Mouse (Mus musculus): Measurements from ENCODE around the gene Mef2a. TPM values are rescaled to one million over a fixed set of nuclear protein-coding genes. Genes with fewer than 3 reads are reported as not detected.
A peak's percentile ranks its signal among the peaks of the same experiment; 100 is the strongest.

Mef2a gene
- polyA plus RNA-seq (2016; fragmentation: Nextera tagmentation; extraction: Ambion mirVana), result 20.3 and 24.3 TPM in 2 replicates

- under 1% methylated on average over 89 of the region's 89 CpGs for WGBS
- Histone ChIP-seq H3K27ac (replicated peaks) (peak within 1 kb of the TSS; percentile 99), H3K27me3 (ENCODE audit: low read depth, poor library complexity, severe bottlenecking) (peaks cover 11% of the 10 kb centered on the region; the same call in 1 of the 2 replicates), H3K4me3 (peak within 1 kb of the TSS; percentile 92), H3K9me3 (replicated peaks) (no peaks in the 10 kb centered on the region), H3K4me1 (peaks cover 25% of the 10 kb centered on the region), H3K36me3 (no peaks in the 10 kb centered on the region)
- DNase-seq (ENCODE audit: low spot score), result peak; percentile 95
Measured at GRCm38 (mm10) chr7:67372729-67373583, at the start of gene Mef2a. Gene Mef2a (minus strand): TSS chr7:67372858.

- Histone ChIP-seq H3K27me3 (ENCODE audit: low read depth, poor library complexity, severe bottlenecking) (no peaks in the 10 kb centered on the region), H3K9me3 (replicated peaks) (no peaks in the 10 kb centered on the region), H3K36me3 (no peaks in the 10 kb centered on the region), H3K4me3 (no peak overlapping the region), H3K27ac (replicated peaks) (no peak overlapping the region), H3K4me1 (no peaks in the 10 kb centered on the region)
- DNase-seq (ENCODE audit: low spot score), result no peak
- 85% methylated on average over 12 of the region's 12 CpGs for WGBS
Measured at GRCm38 (mm10) chr7:67421476-67422186, 49.0 kb upstream of the Mef2a start.

DNA sequence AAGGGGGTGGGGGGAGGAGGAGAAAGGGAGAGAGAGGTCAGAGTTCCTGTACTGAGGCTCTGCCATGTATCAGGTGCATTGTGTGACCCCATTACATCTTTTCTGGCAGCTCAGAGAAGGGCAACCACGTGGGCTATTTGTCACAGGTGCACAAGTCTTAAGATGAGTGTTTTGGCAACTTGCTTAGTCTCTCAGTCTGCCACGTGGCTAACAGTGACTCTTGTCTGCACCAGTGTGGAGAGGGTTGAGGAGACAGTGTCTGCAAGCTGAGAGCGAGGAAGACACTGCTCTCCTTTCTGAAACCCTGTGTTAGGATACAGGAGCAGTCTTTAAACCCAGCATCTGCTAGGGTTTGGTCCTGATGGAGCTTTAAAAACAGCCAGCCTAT is 48.4 kb upstream of the Mef2a start:
- Histone ChIP-seq H3K9me3 (replicated peaks) (no peaks in the 10 kb centered on the region), H3K27me3 (ENCODE audit: low read depth, poor library complexity, severe bottlenecking) (no peaks in the 10 kb centered on the region), H3K4me1 (no peaks in the 10 kb centered on the region), H3K4me3 (no peak overlapping the region), H3K36me3 (no peaks in the 10 kb centered on the region), H3K27ac (replicated peaks) (no peak overlapping the region)
- 67% methylated on average over 3 of the region's 3 CpGs for WGBS
- no peak for DNase-seq (ENCODE audit: low spot score)

DNA sequence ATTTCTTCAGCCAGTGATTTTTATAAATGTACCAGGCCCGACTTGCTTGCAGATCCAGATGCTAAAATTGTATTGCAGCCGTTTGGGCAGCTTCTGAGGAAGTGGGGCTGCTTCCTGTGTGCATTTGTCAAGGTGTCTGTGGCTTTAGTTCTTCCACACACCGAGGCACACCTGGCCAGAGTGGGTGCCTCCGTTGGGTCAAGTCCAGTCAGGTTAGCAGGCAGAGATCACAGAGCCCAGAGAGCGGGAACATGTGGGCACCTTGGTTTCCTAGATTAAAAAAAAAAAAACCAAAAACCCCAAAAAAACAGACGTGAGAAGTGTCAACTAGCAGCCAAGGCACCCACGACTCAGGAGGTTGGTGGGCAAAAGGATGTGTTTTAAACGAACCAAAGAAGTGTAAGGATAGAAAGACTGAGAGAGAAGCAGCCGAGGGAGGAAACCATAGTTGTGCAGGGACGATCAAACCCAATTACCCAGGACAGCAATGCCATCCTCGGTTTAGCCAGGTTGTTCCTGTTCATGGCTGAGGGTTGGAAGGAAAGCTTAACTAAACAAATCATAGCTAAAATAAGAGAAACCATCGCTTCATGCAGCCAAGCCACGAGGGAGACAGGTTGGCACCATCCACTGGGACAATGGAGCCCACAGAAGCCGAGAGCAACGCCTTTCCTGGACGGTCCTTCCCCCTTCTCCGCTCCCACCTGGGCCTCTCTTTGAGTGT is 47.1 kb upstream of the Mef2a start:
- Histone ChIP-seq H3K4me3 (no peak overlapping the region), H3K4me1 (no peaks in the 10 kb centered on the region), H3K27me3 (ENCODE audit: low read depth, poor library complexity, severe bottlenecking) (no peaks in the 10 kb centered on the region), H3K36me3 (no peaks in the 10 kb centered on the region), H3K9me3 (replicated peaks) (no peaks in the 10 kb centered on the region), H3K27ac (replicated peaks) (no peak overlapping the region)
- 86% methylated on average over 17 of the region's 17 CpGs for WGBS
- DNase-seq (ENCODE audit: low spot score), result no peak

DNA sequence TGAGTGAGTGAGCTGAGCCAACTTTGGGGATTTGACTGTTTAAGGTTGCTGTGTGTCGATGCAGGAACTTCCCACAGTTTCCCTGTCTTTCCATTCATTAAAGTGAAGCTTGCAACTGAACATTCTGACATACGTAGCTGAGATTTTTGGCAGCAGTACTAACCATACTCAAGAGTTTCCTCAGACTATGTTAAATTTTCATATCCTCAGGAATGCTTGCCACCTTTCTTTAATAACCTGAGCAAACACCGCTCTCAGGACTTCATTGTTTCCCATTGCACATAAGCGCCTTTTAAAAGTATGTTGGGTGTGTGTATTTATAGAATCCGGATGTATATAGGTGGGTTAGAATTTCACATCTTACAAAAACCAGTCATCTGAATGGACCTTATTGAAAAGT is 45.5 kb upstream of the Mef2a start:
- Histone ChIP-seq H3K36me3 (no peaks in the 10 kb centered on the region), H3K27me3 (ENCODE audit: low read depth, poor library complexity, severe bottlenecking) (no peaks in the 10 kb centered on the region), H3K4me1 (no peaks in the 10 kb centered on the region), H3K27ac (replicated peaks) (no peak overlapping the region), H3K4me3 (no peak overlapping the region), H3K9me3 (replicated peaks) (no peaks in the 10 kb centered on the region)
- no peak for DNase-seq (ENCODE audit: low spot score)
- WGBS, result 95% methylated on average over 5 of the region's 5 CpGs

GRCm38 (mm10) chr7:67414766-67415165 is 42.1 kb upstream of the Mef2a start:
- no peak for DNase-seq (ENCODE audit: low spot score)
- H3K9me3 ChIP-seq (replicated peaks), result no peaks in the 10 kb centered on the region
- no peak overlapping the region for H3K27ac ChIP-seq (replicated peaks)
- 91% methylated on average over 8 of the region's 8 CpGs for WGBS
- H3K27me3 ChIP-seq (ENCODE audit: low read depth, poor library complexity, severe bottlenecking), result no peaks in the 10 kb centered on the region
- no peaks in the 10 kb centered on the region for H3K4me1 ChIP-seq
- no peak overlapping the region for H3K4me3 ChIP-seq
- no peaks in the 10 kb centered on the region for H3K36me3 ChIP-seq

GRCm38 (mm10) chr7:67412686-67413085 is 40.0 kb upstream of the Mef2a start:
- no peak overlapping the region for H3K4me3 ChIP-seq
- no peak for DNase-seq (ENCODE audit: low spot score)
- H3K36me3 ChIP-seq, result no peaks in the 10 kb centered on the region
- H3K9me3 ChIP-seq (replicated peaks), result no peaks in the 10 kb centered on the region
- no peaks in the 10 kb centered on the region for H3K4me1 ChIP-seq
- H3K27me3 ChIP-seq (ENCODE audit: low read depth, poor library complexity, severe bottlenecking), result no peaks in the 10 kb centered on the region
- 81% methylated on average over 10 of the region's 10 CpGs for WGBS
- no peak overlapping the region for H3K27ac ChIP-seq (replicated peaks)

GRCm38 (mm10) chr7:67407019-67407418 is 34.4 kb upstream of the Mef2a start:
- Histone ChIP-seq H3K4me1 (no peaks in the 10 kb centered on the region), H3K27me3 (ENCODE audit: low read depth, poor library complexity, severe bottlenecking) (no peaks in the 10 kb centered on the region), H3K36me3 (no peaks in the 10 kb centered on the region), H3K9me3 (replicated peaks) (no peaks in the 10 kb centered on the region), H3K4me3 (no peak overlapping the region), H3K27ac (replicated peaks) (no peak overlapping the region)
- no peak for DNase-seq (ENCODE audit: low spot score)
- 87% methylated on average over 2 of the region's 2 CpGs for WGBS

DNA sequence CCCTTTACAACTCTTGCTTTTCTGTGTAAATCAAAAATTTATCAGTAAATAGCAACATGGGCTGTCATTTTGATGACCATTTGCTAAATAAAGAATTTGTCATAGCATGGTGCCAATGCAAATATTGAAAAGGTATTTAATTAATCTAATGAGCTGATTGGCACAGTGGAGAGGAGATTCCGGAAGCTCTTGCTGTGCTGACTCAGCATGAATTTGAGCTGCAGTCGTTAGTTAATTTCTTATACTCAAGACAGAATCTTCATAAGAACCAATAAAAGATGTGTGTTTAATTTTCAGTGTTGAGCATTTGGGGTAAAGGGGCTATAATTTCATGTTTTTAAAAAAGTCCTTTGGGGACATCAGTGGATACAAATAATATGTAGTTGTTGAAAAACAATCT is 31.5 kb upstream of the Mef2a start:
- 83% methylated on average over 2 of the region's 2 CpGs for WGBS
- H3K27ac ChIP-seq (replicated peaks), result no peak overlapping the region
- H3K9me3 ChIP-seq (replicated peaks), result no peaks in the 10 kb centered on the region
- DNase-seq (ENCODE audit: low spot score), result no peak
- no peaks in the 10 kb centered on the region for H3K36me3 ChIP-seq
- no peaks in the 10 kb centered on the region for H3K27me3 ChIP-seq (ENCODE audit: low read depth, poor library complexity, severe bottlenecking)
- no peaks in the 10 kb centered on the region for H3K4me1 ChIP-seq
- no peak overlapping the region for H3K4me3 ChIP-seq

DNA sequence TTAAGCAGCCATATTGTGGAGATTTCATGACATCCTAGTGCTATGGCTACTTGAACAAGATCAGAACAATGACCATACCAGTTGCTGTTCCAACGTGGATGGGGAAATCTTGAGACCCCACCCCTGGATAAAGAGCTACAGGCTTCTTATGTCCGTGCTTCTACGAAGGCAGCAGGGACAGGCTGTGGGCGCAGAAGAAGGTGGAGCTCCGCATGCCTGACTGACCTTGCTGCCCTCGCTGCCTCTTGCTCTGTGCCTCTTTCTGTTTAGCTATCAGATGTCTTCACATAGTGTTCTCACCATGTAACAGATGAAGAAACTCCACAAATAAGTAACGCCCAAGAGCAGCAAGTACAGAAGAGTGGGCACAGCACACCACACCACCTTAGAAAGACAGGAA is 29.7 kb upstream of the Mef2a start:
- Histone ChIP-seq H3K4me3 (no peak overlapping the region), H3K27me3 (ENCODE audit: low read depth, poor library complexity, severe bottlenecking) (no peaks in the 10 kb centered on the region), H3K4me1 (no peaks in the 10 kb centered on the region), H3K9me3 (replicated peaks) (no peaks in the 10 kb centered on the region), H3K36me3 (no peaks in the 10 kb centered on the region), H3K27ac (replicated peaks) (no peak overlapping the region)
- DNase-seq (ENCODE audit: low spot score), result no peak
- 68% methylated on average over 7 of the region's 7 CpGs for WGBS

GRCm38 (mm10) chr7:67401379-67401778 is 28.7 kb upstream of the Mef2a start:
- Histone ChIP-seq H3K4me3 (no peak overlapping the region), H3K27me3 (ENCODE audit: low read depth, poor library complexity, severe bottlenecking) (no peaks in the 10 kb centered on the region), H3K9me3 (replicated peaks) (no peaks in the 10 kb centered on the region), H3K4me1 (no peaks in the 10 kb centered on the region), H3K36me3 (no peaks in the 10 kb centered on the region), H3K27ac (replicated peaks) (no peak overlapping the region)
- no peak for DNase-seq (ENCODE audit: low spot score)
- 68% methylated on average over 5 of the region's 5 CpGs for WGBS

DNA sequence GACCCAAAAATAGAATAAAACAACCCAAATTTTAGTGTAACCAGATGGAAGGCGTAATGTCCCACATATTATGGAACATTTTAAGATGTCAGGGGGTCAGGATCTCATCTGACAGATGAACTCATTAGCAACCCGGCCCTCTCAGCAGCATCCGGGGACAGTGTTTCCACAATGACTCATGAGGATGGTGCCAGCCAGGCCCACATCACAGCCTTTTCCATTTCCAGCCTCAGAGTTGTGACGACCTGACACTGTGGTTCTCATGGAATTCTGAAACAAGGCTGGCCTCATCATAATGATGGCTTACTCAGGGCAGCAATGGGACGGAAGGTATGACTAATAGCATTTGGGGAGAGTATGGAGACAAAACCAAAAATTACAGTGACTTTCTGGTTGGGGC is 18.1 kb upstream of the Mef2a start:
- H3K27me3 ChIP-seq (ENCODE audit: low read depth, poor library complexity, severe bottlenecking), result no peaks in the 10 kb centered on the region
- no peak overlapping the region for H3K27ac ChIP-seq (replicated peaks)
- no peaks in the 10 kb centered on the region for H3K4me1 ChIP-seq
- no peaks in the 10 kb centered on the region for H3K36me3 ChIP-seq
- H3K4me3 ChIP-seq, result no peak overlapping the region
- no peak for DNase-seq (ENCODE audit: low spot score)
- 82% methylated on average over 5 of the region's 5 CpGs for WGBS
- no peaks in the 10 kb centered on the region for H3K9me3 ChIP-seq (replicated peaks)

GRCm38 (mm10) chr7:67390095-67390494 is 17.4 kb upstream of the Mef2a start:
- no peak overlapping the region for H3K4me3 ChIP-seq
- H3K4me1 ChIP-seq, result no peaks in the 10 kb centered on the region
- H3K36me3 ChIP-seq, result no peaks in the 10 kb centered on the region
- 88% methylated on average over 7 of the region's 7 CpGs for WGBS
- no peaks in the 10 kb centered on the region for H3K9me3 ChIP-seq (replicated peaks)
- no peak overlapping the region for H3K27ac ChIP-seq (replicated peaks)
- DNase-seq (ENCODE audit: low spot score), result no peak
- H3K27me3 ChIP-seq (ENCODE audit: low read depth, poor library complexity, severe bottlenecking), result no peaks in the 10 kb centered on the region

Measured in midbrain, embryonic 10.5 days (tissue).